Mouse (Mus musculus): Measurements from ENCODE around the gene Alpi. TPM values are rescaled to one million over a fixed set of nuclear protein-coding genes. Genes with fewer than 3 reads are reported as not detected.
A peak's percentile ranks its signal among the peaks of the same experiment; 100 is the strongest.

Gene Alpi
- polyA plus RNA-seq, 1 experiment = not detected

GRCm38 (mm10) chr1:87070720-87071119 lies 30.7 kb downstream of the Alpi start:
- no peak overlapping the region for H3K4me3 ChIP-seq (ENCODE audit: insufficient read depth, low read depth, low read length)
- H3K36me3 ChIP-seq (ENCODE audit: control insufficient read depth, insufficient read depth, low read length) = no peaks in the 10 kb centered on the region
- H3K27me3 ChIP-seq (replicated peaks; ENCODE audit: control insufficient read depth, insufficient read depth, low read length) = no peaks in the 10 kb centered on the region
- WGBS = 60% methylated on average over 16 of the region's 16 CpGs
- DNase-seq = peak; percentile 23
- no peak overlapping the region for H3K27ac ChIP-seq (ENCODE audit: insufficient read depth, low read depth, low read length)
- no peaks in the 10 kb centered on the region for H3K4me1 ChIP-seq (ENCODE audit: control insufficient read depth, insufficient read depth, low read length)
- TF ChIP-seq POLR2A (IDR thresholded peaks at IDR 0.05; ENCODE audit: low read depth, low read length) = no peak
- peak; percentile 60; the same call in 1 of the 2 replicates for TF ChIP-seq CTCF (conservative IDR thresholded peaks at IDR 0.05; ENCODE audit: insufficient read depth, insufficient read length, low read depth, low read length)

GRCm38 (mm10) chr1:87060913-87061312 lies 40.5 kb downstream of the Alpi start:
- H3K27ac ChIP-seq (ENCODE audit: insufficient read depth, low read depth, low read length) = no peak overlapping the region
- DNase-seq = no peak
- H3K4me1 ChIP-seq (ENCODE audit: control insufficient read depth, insufficient read depth, low read length) = 0 out of 2 replicates have a peak, but pooled peaks cover 2% of the 10 kb centered on the region
- TF ChIP-seq CTCF (conservative IDR thresholded peaks at IDR 0.05; ENCODE audit: insufficient read depth, insufficient read length, low read depth, low read length) (peak; percentile 14; the same call in 1 of the 2 replicates), POLR2A (IDR thresholded peaks at IDR 0.05; ENCODE audit: low read depth, low read length) (no peak)
- no peaks in the 10 kb centered on the region for H3K27me3 ChIP-seq (replicated peaks; ENCODE audit: control insufficient read depth, insufficient read depth, low read length)
- no peak overlapping the region for H3K4me3 ChIP-seq (ENCODE audit: insufficient read depth, low read depth, low read length)
- no peaks in the 10 kb centered on the region for H3K36me3 ChIP-seq (ENCODE audit: control insufficient read depth, insufficient read depth, low read length)

GRCm38 (mm10) chr1:87059042-87059665 lies 42.3 kb downstream of the Alpi start:
- Histone ChIP-seq H3K27me3 (replicated peaks; ENCODE audit: control insufficient read depth, insufficient read depth, low read length) (no peaks in the 10 kb centered on the region), H3K4me1 (ENCODE audit: control insufficient read depth, insufficient read depth, low read length) (no peaks in the 10 kb centered on the region), H3K4me3 (ENCODE audit: insufficient read depth, low read depth, low read length) (no peak overlapping the region), H3K27ac (ENCODE audit: insufficient read depth, low read depth, low read length) (no peak overlapping the region), H3K36me3 (ENCODE audit: control insufficient read depth, insufficient read depth, low read length) (no peaks in the 10 kb centered on the region)
- DNase-seq = no peak
- TF ChIP-seq POLR2A (IDR thresholded peaks at IDR 0.05; ENCODE audit: low read depth, low read length) (no peak), CTCF (conservative IDR thresholded peaks at IDR 0.05; ENCODE audit: insufficient read depth, insufficient read length, low read depth, low read length) (no peak)
- WGBS = 79% methylated on average over 8 of the region's 8 CpGs

- TF ChIP-seq POLR2A (IDR thresholded peaks at IDR 0.05; ENCODE audit: low read depth, low read length) (no peak), CTCF (conservative IDR thresholded peaks at IDR 0.05; ENCODE audit: insufficient read depth, insufficient read length, low read depth, low read length) (no peak)
- no peaks in the 10 kb centered on the region for H3K4me1 ChIP-seq (ENCODE audit: control insufficient read depth, insufficient read depth, low read length)
- H3K4me3 ChIP-seq (ENCODE audit: insufficient read depth, low read depth, low read length) = no peak overlapping the region
- no peaks in the 10 kb centered on the region for H3K27me3 ChIP-seq (replicated peaks; ENCODE audit: control insufficient read depth, insufficient read depth, low read length)
- H3K27ac ChIP-seq (ENCODE audit: insufficient read depth, low read depth, low read length) = no peak overlapping the region
- no peak for DNase-seq
- WGBS = 74% methylated on average over 4 of the region's 4 CpGs
- no peaks in the 10 kb centered on the region for H3K36me3 ChIP-seq (ENCODE audit: control insufficient read depth, insufficient read depth, low read length)
Observed at GRCm38 (mm10) chr1:87057075-87057474, 44.3 kb downstream of the Alpi start.

GRCm38 (mm10) chr1:87051369-87051768 lies 50.0 kb downstream of the Alpi start:
- Histone ChIP-seq H3K4me1 (ENCODE audit: control insufficient read depth, insufficient read depth, low read length) (no peaks in the 10 kb centered on the region), H3K27me3 (replicated peaks; ENCODE audit: control insufficient read depth, insufficient read depth, low read length) (no peaks in the 10 kb centered on the region), H3K27ac (ENCODE audit: insufficient read depth, low read depth, low read length) (no peak overlapping the region), H3K36me3 (ENCODE audit: control insufficient read depth, insufficient read depth, low read length) (no peaks in the 10 kb centered on the region), H3K4me3 (ENCODE audit: insufficient read depth, low read depth, low read length) (no peak overlapping the region)
- TF ChIP-seq CTCF (conservative IDR thresholded peaks at IDR 0.05; ENCODE audit: insufficient read depth, insufficient read length, low read depth, low read length) (no peak), POLR2A (IDR thresholded peaks at IDR 0.05; ENCODE audit: low read depth, low read length) (no peak)
- 84% methylated on average over 4 of the region's 4 CpGs for WGBS
- no peak for DNase-seq

GRCm38 (mm10) chr1:87050700-87051099 lies 50.7 kb downstream of the Alpi start:
- WGBS = 96% methylated on average over 1 of the region's 1 CpGs
- Histone ChIP-seq H3K4me1 (ENCODE audit: control insufficient read depth, insufficient read depth, low read length) (no peaks in the 10 kb centered on the region), H3K27ac (ENCODE audit: insufficient read depth, low read depth, low read length) (no peak overlapping the region), H3K4me3 (ENCODE audit: insufficient read depth, low read depth, low read length) (no peak overlapping the region), H3K36me3 (ENCODE audit: control insufficient read depth, insufficient read depth, low read length) (no peaks in the 10 kb centered on the region), H3K27me3 (replicated peaks; ENCODE audit: control insufficient read depth, insufficient read depth, low read length) (no peaks in the 10 kb centered on the region)
- TF ChIP-seq POLR2A (IDR thresholded peaks at IDR 0.05; ENCODE audit: low read depth, low read length) = no peak
- no peak for TF ChIP-seq CTCF (conservative IDR thresholded peaks at IDR 0.05; ENCODE audit: insufficient read depth, insufficient read length, low read depth, low read length)
- no peak for DNase-seq

GRCm38 (mm10) chr1:87050072-87050471 lies 51.3 kb downstream of the Alpi start:
- no peak overlapping the region for H3K4me3 ChIP-seq (ENCODE audit: insufficient read depth, low read depth, low read length)
- TF ChIP-seq POLR2A (IDR thresholded peaks at IDR 0.05; ENCODE audit: low read depth, low read length) (no peak), CTCF (conservative IDR thresholded peaks at IDR 0.05; ENCODE audit: insufficient read depth, insufficient read length, low read depth, low read length) (no peak)
- H3K4me1 ChIP-seq (ENCODE audit: control insufficient read depth, insufficient read depth, low read length) = no peaks in the 10 kb centered on the region
- WGBS = 76% methylated on average over 3 of the region's 3 CpGs
- DNase-seq = no peak
- no peaks in the 10 kb centered on the region for H3K36me3 ChIP-seq (ENCODE audit: control insufficient read depth, insufficient read depth, low read length)
- H3K27me3 ChIP-seq (replicated peaks; ENCODE audit: control insufficient read depth, insufficient read depth, low read length) = no peaks in the 10 kb centered on the region
- no peak overlapping the region for H3K27ac ChIP-seq (ENCODE audit: insufficient read depth, low read depth, low read length)

Other genes starting within 250 kb of the Alpi start
- not detected in 2 replicates for gene Alppl2, start 11.7 kb downstream of the Alpi start, polyA plus RNA-seq (2012; rRNA removed)
- not detected in 2 replicates for gene Akp3, start 23.4 kb upstream of the Alpi start, polyA plus RNA-seq (2012; rRNA removed)
- 0.07 and 0.39 TPM in 2 replicates for gene Ecel1, start 54.9 kb upstream of the Alpi start, polyA plus RNA-seq (2012; rRNA removed)
- gene Prss56, start 81.7 kb upstream of the Alpi start, polyA plus RNA-seq (2012; rRNA removed) = not detected in 2 replicates
- gene Chrnd, start 89.0 kb upstream of the Alpi start, polyA plus RNA-seq (2012; rRNA removed) = not detected in 2 replicates
- gene Chrng, start 103.1 kb upstream of the Alpi start, polyA plus RNA-seq (2012; rRNA removed) = not detected in 2 replicates
- gene Eif4e2, start 112.3 kb upstream of the Alpi start, polyA plus RNA-seq (2012; rRNA removed) = 33.0 and 42.7 TPM in 2 replicates
- 152 and 161 TPM in 2 replicates for gene Efhd1, start 162.8 kb upstream of the Alpi start, polyA plus RNA-seq (2012; rRNA removed)
- gene Gigyf2, start 225.4 kb upstream of the Alpi start, polyA plus RNA-seq (2012; rRNA removed) = 40.4 and 47.1 TPM in 2 replicates